Mouse (Mus musculus) C2C12 (cell line): ENCODE data around the gene Ccr2.

Experiments used
- CTCF ChIP-seq: IDR thresholded peaks from one replicate; pipeline ENCODE4 v1.5.1; 2011; ENCODE audit not compliant: control insufficient read depth, insufficient read depth, insufficient read length
- MAX ChIP-seq: IDR thresholded peaks from one replicate; pipeline ENCODE4 v1.6.1; 2011; ENCODE audit warnings: mild to moderate bottlenecking, control low read depth
- MYOD1 ChIP-seq: IDR thresholded peaks from one replicate; pipeline ENCODE4 v1.6.1; 2011; ENCODE audit warnings: low read depth; ENCODE audit not compliant: control insufficient read depth, insufficient read length
- USF1 ChIP-seq: IDR thresholded peaks from one replicate; pipeline ENCODE4 v1.6.1; 2011; ENCODE audit warnings: low read depth, mild to moderate bottlenecking, control low read depth, moderate library complexity

- TF ChIP-seq USF1: no peak
- TF ChIP-seq CTCF: no peak
- no peak for TF ChIP-seq MAX
- no peak for TF ChIP-seq MYOD1
These were observed 16.7 kb downstream of the Ccr2 start for GRCm38 (mm10) chr9:124118489-124118888.
